Comparison of ENCODE assay signal across 8 mouse cellular contexts in the genomic region with DNA sequence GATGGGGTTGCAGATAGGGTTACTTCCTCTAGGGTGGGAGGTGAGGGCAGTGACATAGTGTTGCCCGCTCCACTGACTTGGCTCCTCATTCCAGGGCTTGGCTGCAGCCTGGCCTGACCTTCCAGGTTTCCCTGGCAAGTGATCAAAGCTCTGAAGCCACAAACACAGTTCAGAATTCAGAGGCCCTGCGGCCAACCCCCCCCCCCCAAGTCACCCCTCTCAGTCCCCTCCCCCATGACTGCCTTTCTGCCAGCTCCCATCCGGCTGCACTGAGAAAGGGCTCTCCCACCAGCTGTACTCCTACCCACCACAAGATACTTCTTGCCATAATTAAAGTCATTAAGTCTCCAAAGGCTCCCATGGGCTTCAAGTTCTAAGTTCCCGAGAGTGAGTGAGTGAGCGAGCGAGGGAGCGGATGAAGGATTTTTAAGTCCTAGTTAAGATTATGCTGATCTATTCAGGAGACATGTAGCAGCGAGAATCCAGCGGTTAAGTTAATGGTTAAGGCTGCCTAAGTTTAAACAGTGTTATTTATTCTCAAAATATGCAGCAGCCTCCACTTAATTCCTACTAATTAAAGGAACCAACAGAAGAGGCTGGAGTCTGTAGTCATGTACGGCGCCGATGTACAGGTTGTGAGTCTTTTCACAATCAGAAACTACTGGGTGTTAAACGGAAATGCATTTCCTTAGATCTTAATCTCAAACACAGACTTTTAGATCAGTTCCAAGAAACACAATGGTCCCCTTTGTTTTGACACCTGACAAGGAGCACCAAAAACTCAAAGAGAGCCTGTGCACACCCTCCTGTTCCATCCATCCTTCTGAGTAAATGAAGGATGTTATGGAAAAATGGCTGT. TPM values are rescaled to one million over a fixed set of nuclear protein-coding genes. Genes with fewer than 3 reads are reported as not detected.
A peak's percentile ranks its signal among the peaks of the same experiment; 100 is the strongest.
DNase-seq lines count a peak whose midpoint lies in the region; ATAC-seq lines count a peak whose summit lies in the region.

No protein-coding gene starts in this region.

- peak overlapping the region; percentile 5; the same call in 1 of the 2 replicates for H3K4me3 ChIP-seq in kidney, embryonic 15.5 days (replicated peaks)

- H3K27me3 ChIP-seq in kidney, embryonic 15.5 days: no peaks in the 10 kb centered on the region

- 15% methylated on average over 13 of the region's 13 CpGs for WGBS in kidney, embryonic 15.5 days

- H3K9me3 ChIP-seq in kidney, embryonic 15.5 days (replicated peaks): no peaks in the 10 kb centered on the region

- peak overlapping the region; percentile 46 for H3K4me2 ChIP-seq in kidney, embryonic 15.5 days

- ATAC-seq in kidney, embryonic 15.5 days (replicated peaks; ENCODE audit: low FRiP score): peak; percentile 95

- peak overlapping the region; percentile 94 for H3K27ac ChIP-seq in kidney, embryonic 15.5 days

- peak; percentile 76 to 79 for DNase-seq in cerebellum, postnatal 14 days
- DNase-seq in cerebellum, adult 11-12 months: no peak
- peak; percentile 87 for DNase-seq in adrenal gland, adult 2 months
- DNase-seq in forelimb bud, embryonic 11.5 days (ENCODE audit: low read depth, low spot score): peak; percentile 74
- DNase-seq in lung, postnatal 10 days: peak; percentile 79
- DNase-seq in thymus, adult 18-20 months: peak; percentile 25 to 38
- no peak for DNase-seq in frontal cortex, postnatal 10 days (ENCODE audit: low spot score in 2 of 2)

- peaks cover 53% of the 10 kb centered on the region for H3K4me1 ChIP-seq in kidney, embryonic 15.5 days

- H3K36me3 ChIP-seq in kidney, embryonic 15.5 days: no peaks in the 10 kb centered on the region

- H3K9ac ChIP-seq in kidney, embryonic 15.5 days: peak overlapping the region; percentile 17; the same call in 1 of the 2 replicates

RNA-seq across cellular contexts. Expression of a gene that starts 36.0 kb away (rescaled TPM):
- total RNA-seq in adrenal gland, adult 2 months (2021): 10 to 100 TPM; 15.8 to 24.6 TPM
- polyA plus RNA-seq in adrenal gland, adult 2 months (2012; rRNA removed): 17.4 and 17.8 TPM in 2 replicates
- 21.8 and 22.9 TPM in 2 replicates for polyA plus RNA-seq in kidney, embryonic 15.5 days (2015; fragmentation: Nextera tagmentation; extraction: Ambion mirVana)

Comparison
In these comparisons a context has a peak if more than half of its experiments do, and no peak if none do; other contexts are left out.
1. DNase-seq: peak in cerebellum, postnatal 14 days (2 of 2), adrenal gland, adult 2 months (single experiment), forelimb bud, embryonic 11.5 days (single experiment), lung, postnatal 10 days (single experiment) and thymus, adult 18-20 months (2 of 2); none in cerebellum, adult 11-12 months (single experiment) and frontal cortex, postnatal 10 days (0 of 2).